Mouse (Mus musculus): ENCODE results near the gene F830045P16Rik. TPM values are rescaled to one million over a fixed set of nuclear protein-coding genes. Genes with fewer than 3 reads are reported as not detected.

The F830045P16Rik gene
- polyA plus RNA-seq, 1 experiment from 2014 or later = not detected

GRCm38 (mm10) chr2:129574395-129575046 lies 38.1 kb upstream of the F830045P16Rik start:
- DNase-seq (ENCODE audit: low spot score) (peak; percentile 75), ATAC-seq (replicated peaks; ENCODE audit: low FRiP score) (peak; percentile 88)
- 8% methylated on average over 24 of the region's 24 CpGs for WGBS
- H3K9ac ChIP-seq (ENCODE audit: low read length) = peak overlapping the region; percentile 59
- H3K4me2 ChIP-seq (ENCODE audit: low read depth, low read length, severe bottlenecking) = peak overlapping the region; percentile 66
- peaks cover 15% of the 10 kb centered on the region; the same call in 1 of the 2 replicates for H3K4me1 ChIP-seq (replicated peaks; ENCODE audit: control insufficient read depth, insufficient read depth, low read length)
- no peaks in the 10 kb centered on the region for H3K9me3 ChIP-seq (ENCODE audit: control insufficient read depth, low read length)
- H3K27me3 ChIP-seq (ENCODE audit: control insufficient read depth, insufficient read depth, low read length) = no peaks in the 10 kb centered on the region
- no peak overlapping the region for H3K27ac ChIP-seq (ENCODE audit: low read depth, low read length)
- no peaks in the 10 kb centered on the region for H3K36me3 ChIP-seq (ENCODE audit: control insufficient read depth, insufficient read depth, low read length)
- peak overlapping the region; percentile 24; the same call in 1 of the 2 replicates for H3K4me3 ChIP-seq (ENCODE audit: low read depth, low read length)

GRCm38 (mm10) chr2:129573701-129574273 lies 37.4 kb upstream of the F830045P16Rik start:
- ATAC-seq (replicated peaks; ENCODE audit: low FRiP score) (0 out of 2 replicates have a peak, but pooled peaks have one; percentile 41), DNase-seq (ENCODE audit: low spot score) (no peak)
- Histone ChIP-seq H3K27me3 (ENCODE audit: control insufficient read depth, insufficient read depth, low read length) (no peaks in the 10 kb centered on the region), H3K4me2 (ENCODE audit: low read depth, low read length, severe bottlenecking) (peak overlapping the region; percentile 66), H3K9me3 (ENCODE audit: control insufficient read depth, low read length) (no peaks in the 10 kb centered on the region), H3K36me3 (ENCODE audit: control insufficient read depth, insufficient read depth, low read length) (no peaks in the 10 kb centered on the region), H3K9ac (ENCODE audit: low read length) (peak overlapping the region; percentile 59), H3K27ac (ENCODE audit: low read depth, low read length) (no peak overlapping the region), H3K4me1 (replicated peaks; ENCODE audit: control insufficient read depth, insufficient read depth, low read length) (peaks cover 15% of the 10 kb centered on the region; the same call in 1 of the 2 replicates), H3K4me3 (ENCODE audit: low read depth, low read length) (peak overlapping the region; percentile 24; the same call in 1 of the 2 replicates)
- WGBS = 14% methylated on average over 4 of the region's 4 CpGs

GRCm38 (mm10) chr2:129569556-129569955 lies 33.2 kb upstream of the F830045P16Rik start:
- Histone ChIP-seq H3K4me3 (ENCODE audit: low read depth, low read length) (no peak overlapping the region), H3K9ac (ENCODE audit: low read length) (no peak overlapping the region), H3K9me3 (ENCODE audit: control insufficient read depth, low read length) (no peaks in the 10 kb centered on the region), H3K36me3 (ENCODE audit: control insufficient read depth, insufficient read depth, low read length) (no peaks in the 10 kb centered on the region), H3K27ac (ENCODE audit: low read depth, low read length) (no peak overlapping the region), H3K27me3 (ENCODE audit: control insufficient read depth, insufficient read depth, low read length) (no peaks in the 10 kb centered on the region), H3K4me2 (ENCODE audit: low read depth, low read length, severe bottlenecking) (no peak overlapping the region), H3K4me1 (replicated peaks; ENCODE audit: control insufficient read depth, insufficient read depth, low read length) (peaks cover 10% of the 10 kb centered on the region; the same call in 1 of the 2 replicates)
- no peak for ATAC-seq (replicated peaks; ENCODE audit: low FRiP score)
- DNase-seq (ENCODE audit: low spot score) = no peak
- WGBS = 83% methylated on average over 5 of the region's 5 CpGs

- Histone ChIP-seq H3K9ac (ENCODE audit: low read length) (no peak overlapping the region), H3K27ac (ENCODE audit: low read depth, low read length) (no peak overlapping the region), H3K4me1 (replicated peaks; ENCODE audit: control insufficient read depth, insufficient read depth, low read length) (peaks cover 7% of the 10 kb centered on the region; the same call in 1 of the 2 replicates), H3K27me3 (ENCODE audit: control insufficient read depth, insufficient read depth, low read length) (no peaks in the 10 kb centered on the region), H3K4me2 (ENCODE audit: low read depth, low read length, severe bottlenecking) (no peak overlapping the region), H3K9me3 (ENCODE audit: control insufficient read depth, low read length) (no peaks in the 10 kb centered on the region), H3K4me3 (ENCODE audit: low read depth, low read length) (no peak overlapping the region), H3K36me3 (ENCODE audit: control insufficient read depth, insufficient read depth, low read length) (no peaks in the 10 kb centered on the region)
- DNase-seq (ENCODE audit: low spot score) (no peak), ATAC-seq (replicated peaks; ENCODE audit: low FRiP score) (no peak)
- WGBS = 88% methylated on average over 7 of the region's 7 CpGs
These were observed 32.7 kb upstream of the F830045P16Rik start for GRCm38 (mm10) chr2:129569120-129569519.

- 77% methylated on average over 5 of the region's 5 CpGs for WGBS
- DNase-seq (ENCODE audit: low spot score) = no peak
- Histone ChIP-seq H3K4me3 (ENCODE audit: low read depth, low read length) (no peak overlapping the region), H3K27ac (ENCODE audit: low read depth, low read length) (no peak overlapping the region), H3K4me1 (replicated peaks; ENCODE audit: control insufficient read depth, insufficient read depth, low read length) (no peaks in the 10 kb centered on the region), H3K36me3 (ENCODE audit: control insufficient read depth, insufficient read depth, low read length) (no peaks in the 10 kb centered on the region), H3K27me3 (ENCODE audit: control insufficient read depth, insufficient read depth, low read length) (no peaks in the 10 kb centered on the region), H3K4me2 (ENCODE audit: low read depth, low read length, severe bottlenecking) (no peak overlapping the region), H3K9me3 (ENCODE audit: control insufficient read depth, low read length) (no peaks in the 10 kb centered on the region), H3K9ac (ENCODE audit: low read length) (no peak overlapping the region)
- ATAC-seq (replicated peaks; ENCODE audit: low FRiP score) = no peak
These were observed 27.7 kb upstream of the F830045P16Rik start for GRCm38 (mm10) chr2:129563944-129564709.

GRCm38 (mm10) chr2:129561796-129562195 lies 25.4 kb upstream of the F830045P16Rik start:
- no peak overlapping the region for H3K4me3 ChIP-seq (ENCODE audit: low read depth, low read length)
- no peaks in the 10 kb centered on the region for H3K27me3 ChIP-seq (ENCODE audit: control insufficient read depth, insufficient read depth, low read length)
- H3K27ac ChIP-seq (ENCODE audit: low read depth, low read length) = no peak overlapping the region
- no peak for DNase-seq (ENCODE audit: low spot score)
- no peaks in the 10 kb centered on the region for H3K9me3 ChIP-seq (ENCODE audit: control insufficient read depth, low read length)
- no peak overlapping the region for H3K4me2 ChIP-seq (ENCODE audit: low read depth, low read length, severe bottlenecking)
- ATAC-seq (replicated peaks; ENCODE audit: low FRiP score) = no peak
- no peaks in the 10 kb centered on the region for H3K36me3 ChIP-seq (ENCODE audit: control insufficient read depth, insufficient read depth, low read length)
- no peak overlapping the region for H3K9ac ChIP-seq (ENCODE audit: low read length)
- no peaks in the 10 kb centered on the region for H3K4me1 ChIP-seq (replicated peaks; ENCODE audit: control insufficient read depth, insufficient read depth, low read length)
- WGBS = 81% methylated on average over 3 of the region's 3 CpGs

- Histone ChIP-seq H3K4me1 (replicated peaks; ENCODE audit: control insufficient read depth, insufficient read depth, low read length) (no peaks in the 10 kb centered on the region), H3K27me3 (ENCODE audit: control insufficient read depth, insufficient read depth, low read length) (no peaks in the 10 kb centered on the region), H3K4me3 (ENCODE audit: low read depth, low read length) (no peak overlapping the region), H3K9me3 (ENCODE audit: control insufficient read depth, low read length) (no peaks in the 10 kb centered on the region), H3K27ac (ENCODE audit: low read depth, low read length) (no peak overlapping the region), H3K9ac (ENCODE audit: low read length) (no peak overlapping the region), H3K4me2 (ENCODE audit: low read depth, low read length, severe bottlenecking) (no peak overlapping the region), H3K36me3 (ENCODE audit: control insufficient read depth, insufficient read depth, low read length) (no peaks in the 10 kb centered on the region)
- WGBS = 80% methylated on average over 3 of the region's 3 CpGs
- ATAC-seq (replicated peaks; ENCODE audit: low FRiP score) (no peak), DNase-seq (ENCODE audit: low spot score) (no peak)
These were observed 22.4 kb upstream of the F830045P16Rik start for GRCm38 (mm10) chr2:129558875-129559219.

GRCm38 (mm10) chr2:129558008-129558874 lies 21.8 kb upstream of the F830045P16Rik start:
- DNase-seq (ENCODE audit: low spot score) = no peak

More at GRCm38 (mm10) chr2:129558008-129558874, 21.8 kb upstream of the F830045P16Rik start:
- Histone ChIP-seq H3K36me3 (ENCODE audit: control insufficient read depth, insufficient read depth, low read length) (no peaks in the 10 kb centered on the region), H3K4me2 (ENCODE audit: low read depth, low read length, severe bottlenecking) (no peak overlapping the region), H3K4me1 (replicated peaks; ENCODE audit: control insufficient read depth, insufficient read depth, low read length) (no peaks in the 10 kb centered on the region), H3K27me3 (ENCODE audit: control insufficient read depth, insufficient read depth, low read length) (no peaks in the 10 kb centered on the region), H3K27ac (ENCODE audit: low read depth, low read length) (no peak overlapping the region), H3K9me3 (ENCODE audit: control insufficient read depth, low read length) (no peaks in the 10 kb centered on the region), H3K4me3 (ENCODE audit: low read depth, low read length) (no peak overlapping the region), H3K9ac (ENCODE audit: low read length) (no peak overlapping the region)
- WGBS = 59% methylated on average over 12 of the region's 12 CpGs
- ATAC-seq (replicated peaks; ENCODE audit: low FRiP score) = no peak

All from forebrain, embryonic 11.5 days (tissue).